8 mouse cellular contexts compared by ENCODE assay signal in the genomic region with DNA sequence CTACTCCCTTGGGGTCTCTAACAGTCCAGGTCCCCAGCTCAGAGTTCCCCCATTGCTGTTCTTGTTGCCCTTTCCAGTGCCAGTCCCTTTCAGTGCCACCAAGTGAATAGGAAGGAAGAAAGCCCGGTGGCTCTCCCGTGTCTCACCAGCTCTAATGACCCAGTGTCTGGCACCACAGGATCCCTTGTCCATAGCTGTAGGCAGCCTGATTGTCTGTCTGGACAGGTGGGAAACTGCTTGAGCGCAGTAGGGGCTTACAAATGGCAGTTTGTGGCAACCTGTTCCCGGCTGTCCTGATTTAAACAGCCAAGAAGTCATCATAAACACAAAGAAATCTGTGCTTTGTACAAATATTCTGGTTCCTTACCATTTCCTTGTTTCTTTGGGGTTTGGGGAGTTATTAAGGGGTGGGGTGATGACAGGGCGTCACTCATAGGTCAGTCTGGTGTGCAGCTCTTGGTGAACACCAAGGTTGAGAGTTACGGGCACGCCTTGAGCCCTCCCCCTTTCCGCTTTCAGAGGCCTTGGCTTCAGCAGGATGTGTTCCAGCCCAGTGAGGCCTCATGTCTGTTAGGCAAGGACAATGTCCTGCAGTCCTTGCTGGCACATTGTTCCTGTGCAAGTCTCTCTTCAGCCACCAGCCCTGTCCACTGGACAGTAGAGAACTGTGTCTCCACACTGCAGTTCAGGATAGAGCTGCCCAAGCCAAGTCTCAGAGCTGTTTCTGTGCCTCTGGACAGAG.
A peak's percentile ranks its signal among the peaks of the same experiment; 100 is the strongest.
DNase-seq lines count a peak whose midpoint lies in the region; ATAC-seq lines count a peak whose summit lies in the region.

No protein-coding gene starts in this region.

- no peaks in the 10 kb centered on the region for H3K27me3 ChIP-seq in forebrain, embryonic 10.5 days (ENCODE audit: poor library complexity, severe bottlenecking)
- H3K27me3 ChIP-seq in forebrain, embryonic 16.5 days (replicated peaks; ENCODE audit: control insufficient read depth, insufficient read depth, low read length): no peaks in the 10 kb centered on the region
- no peaks in the 10 kb centered on the region for H3K27me3 ChIP-seq in limb, embryonic 12.5 days
- no peaks in the 10 kb centered on the region for H3K27me3 ChIP-seq in midbrain, embryonic 16.5 days (ENCODE audit: control insufficient read depth, insufficient read depth, low read depth, low read length)

- no peak for ATAC-seq in forebrain, embryonic 16.5 days
- no peak for ATAC-seq in limb, embryonic 12.5 days (ENCODE audit: insufficient number of reproducible peaks, insufficient read depth, low FRiP score, low TSS enrichment, low read depth)
- no peak for ATAC-seq in midbrain, embryonic 16.5 days
- ATAC-seq in erythroblast, adult 5-6 weeks (replicated peaks; ENCODE audit: low FRiP score, poor library complexity, severe bottlenecking): no peak

- H3K4me1 ChIP-seq in forebrain, embryonic 10.5 days: peaks cover 84% of the 10 kb centered on the region
- H3K4me1 ChIP-seq in forebrain, embryonic 16.5 days (replicated peaks; ENCODE audit: control insufficient read depth, insufficient read depth, low read length): peaks cover 28% of the 10 kb centered on the region
- H3K4me1 ChIP-seq in limb, embryonic 12.5 days (replicated peaks): peaks cover 56% of the 10 kb centered on the region
- H3K4me1 ChIP-seq in midbrain, embryonic 16.5 days (ENCODE audit: control insufficient read depth, insufficient read depth, low read length): peaks cover 41% of the 10 kb centered on the region

- 77% methylated on average over 8 of the region's 8 CpGs for WGBS in forebrain, embryonic 10.5 days
- 71% methylated on average over 8 of the region's 8 CpGs for WGBS in forebrain, embryonic 16.5 days
- WGBS in limb, embryonic 12.5 days: 78% methylated on average over 8 of the region's 8 CpGs
- 88% methylated on average over 8 of the region's 8 CpGs for WGBS in midbrain, embryonic 16.5 days

- no peak overlapping the region for H3K9ac ChIP-seq in forebrain, embryonic 16.5 days (replicated peaks; ENCODE audit: low read depth, low read length)
- H3K9ac ChIP-seq in limb, embryonic 12.5 days (replicated peaks): no peak overlapping the region
- H3K9ac ChIP-seq in midbrain, embryonic 16.5 days (ENCODE audit: low read depth, low read length): no peak overlapping the region

- DNase-seq in forebrain, embryonic 10.5 days (ENCODE audit: extremely low spot score, low spot score): no peak
- DNase-seq in cerebellum, postnatal 10 days: peak; percentile 60 to 75
- peak; percentile 62 for DNase-seq in heart, postnatal 4 days
- no peak for DNase-seq in gastrocnemius, postnatal 36 days

- no peaks in the 10 kb centered on the region for H3K9me3 ChIP-seq in forebrain, embryonic 10.5 days
- no peaks in the 10 kb centered on the region for H3K9me3 ChIP-seq in forebrain, embryonic 16.5 days (ENCODE audit: control insufficient read depth, low read length)
- no peaks in the 10 kb centered on the region for H3K9me3 ChIP-seq in limb, embryonic 12.5 days
- H3K9me3 ChIP-seq in midbrain, embryonic 16.5 days (replicated peaks; ENCODE audit: control insufficient read depth, low read length, poor library complexity, severe bottlenecking): no peaks in the 10 kb centered on the region

- peaks cover 10% of the 10 kb centered on the region for H3K36me3 ChIP-seq in forebrain, embryonic 10.5 days (replicated peaks)
- H3K36me3 ChIP-seq in forebrain, embryonic 16.5 days (ENCODE audit: control insufficient read depth, insufficient read depth): no peaks in the 10 kb centered on the region
- H3K36me3 ChIP-seq in limb, embryonic 12.5 days: peaks cover 12% of the 10 kb centered on the region; the same call in 1 of the 2 replicates
- no peaks in the 10 kb centered on the region for H3K36me3 ChIP-seq in midbrain, embryonic 16.5 days (ENCODE audit: control insufficient read depth, insufficient read depth, low read length)

- H3K4me2 ChIP-seq in forebrain, embryonic 16.5 days (ENCODE audit: low read length): no peak overlapping the region
- no peak overlapping the region for H3K4me2 ChIP-seq in limb, embryonic 12.5 days
- no peak overlapping the region for H3K4me2 ChIP-seq in midbrain, embryonic 16.5 days (ENCODE audit: low read length)

- intact Hi-C loops in gastrocnemius, postnatal 36 days (cut with DNase I): no loop called here

- H3K4me3 ChIP-seq in forebrain, embryonic 10.5 days: no peak overlapping the region
- H3K4me3 ChIP-seq in forebrain, embryonic 16.5 days (replicated peaks; ENCODE audit: low read length): no peak overlapping the region
- no peak overlapping the region for H3K4me3 ChIP-seq in limb, embryonic 12.5 days (replicated peaks)
- H3K4me3 ChIP-seq in midbrain, embryonic 16.5 days (ENCODE audit: low read depth, low read length): no peak overlapping the region

- H3K27ac ChIP-seq in forebrain, embryonic 10.5 days: peak overlapping the region; percentile 56
- no peak overlapping the region for H3K27ac ChIP-seq in forebrain, embryonic 16.5 days (ENCODE audit: low read length)
- peak overlapping the region; percentile 47; the same call in 1 of the 2 replicates for H3K27ac ChIP-seq in limb, embryonic 12.5 days
- H3K27ac ChIP-seq in midbrain, embryonic 16.5 days (ENCODE audit: low read length): peak overlapping the region; percentile 43

Comparison
In these comparisons a context has a peak if more than half of its experiments do, and no peak if none do; other contexts are left out.
1. DNase-seq: peak in cerebellum, postnatal 10 days (2 of 2) and heart, postnatal 4 days (single experiment); none in forebrain, embryonic 10.5 days (single experiment) and gastrocnemius, postnatal 36 days (0 of 2).